Mouse (Mus musculus) right cerebral cortex, adult 2 months (tissue): ENCODE measurements around the gene Lsp1.
A peak's percentile ranks its signal among the peaks of the same experiment; 100 is the strongest.

Experiments used
- DNase-seq, 2 experiments: peaks; one replicate each; pipeline ENCODE4 v3.0.0; 2021 to 2022; ENCODE audit warnings: low spot score in 2 of 2

The Lsp1 gene

GRCm38 (mm10) chr7:142444171-142444570 is 16.4 kb upstream of the Lsp1 start:
- no peak for DNase-seq

GRCm38 (mm10) chr7:142445324-142445723 is 15.3 kb upstream of the Lsp1 start:
- DNase-seq: no peak

- no peak for DNase-seq
Observed at GRCm38 (mm10) chr7:142446264-142446663, 14.3 kb upstream of the Lsp1 start.

- DNase-seq: no peak
Observed at GRCm38 (mm10) chr7:142449038-142449617, 11.5 kb upstream of the Lsp1 start.

GRCm38 (mm10) chr7:142454706-142455105 is 5.9 kb upstream of the Lsp1 start:
- DNase-seq: no peak

GRCm38 (mm10) chr7:142455251-142455650 is 5.4 kb upstream of the Lsp1 start:
- DNase-seq: no peak

- DNase-seq: no peak
Observed at GRCm38 (mm10) chr7:142456806-142457205, 3.8 kb upstream of the Lsp1 start.

- DNase-seq: peak; percentile 19 to 31
Observed at GRCm38 (mm10) chr7:142457227-142457811, 3.3 kb upstream of the Lsp1 start.

GRCm38 (mm10) chr7:142458026-142458425 is 2.6 kb upstream of the Lsp1 start:
- no peak for DNase-seq

- DNase-seq: no peak
Observed at GRCm38 (mm10) chr7:142458676-142459298, 1.8 kb upstream of the Lsp1 start.

GRCm38 (mm10) chr7:142459299-142459691 is 1.3 kb upstream of the Lsp1 start:
- DNase-seq: no peak

- no peak for DNase-seq
Observed at GRCm38 (mm10) chr7:142461446-142461845, 837 bp downstream of the Lsp1 start.

GRCm38 (mm10) chr7:142462190-142462589 is 1.6 kb downstream of the Lsp1 start:
- no peak for DNase-seq

GRCm38 (mm10) chr7:142462594-142463078 is 2.0 kb downstream of the Lsp1 start:
- no peak for DNase-seq

GRCm38 (mm10) chr7:142470171-142470691 is 9.6 kb downstream of the Lsp1 start:
- peak; percentile 9 to 15 for DNase-seq

GRCm38 (mm10) chr7:142470808-142471413 is 10.3 kb downstream of the Lsp1 start:
- no peak for DNase-seq

GRCm38 (mm10) chr7:142471414-142471861 is 10.8 kb downstream of the Lsp1 start:
- no peak for DNase-seq

GRCm38 (mm10) chr7:142471884-142472570 is 11.4 kb downstream of the Lsp1 start:
- DNase-seq: no peak

GRCm38 (mm10) chr7:142472936-142473335 is 12.3 kb downstream of the Lsp1 start:
- DNase-seq: no peak

- DNase-seq: no peak
Observed at GRCm38 (mm10) chr7:142473476-142473875, 12.9 kb downstream of the Lsp1 start.

GRCm38 (mm10) chr7:142474799-142475198 is 14.2 kb downstream of the Lsp1 start:
- no peak for DNase-seq

GRCm38 (mm10) chr7:142475641-142476040 is 15.0 kb downstream of the Lsp1 start:
- no peak for DNase-seq
